Mouse (Mus musculus): ENCODE measurements around the gene Gm11559. TPM values are rescaled to one million over a fixed set of nuclear protein-coding genes. Genes with fewer than 3 reads are reported as not detected.
"Not testable (repeated sequence)": the region's sequence is repeated elsewhere in the genome, so short reads cannot be mapped to it uniquely, and the experiment has no call there.

The Gm11559 gene
- not detected in 2 replicates for polyA plus RNA-seq (2015; fragmentation: Nextera tagmentation; extraction: Ambion mirVana)

GRCm38 (mm10) chr11:99864176-99864575 lies at the start of gene Gm11559:
Gm11559 (plus strand) TSS chr11:99864476.
- not testable (repeated sequence) for ATAC-seq (replicated peaks); H3K9me3 ChIP-seq
- 76% methylated on average over 1 of the region's 1 CpGs for WGBS

GRCm38 (mm10) chr11:99815566-99815965 lies 48.7 kb upstream of the Gm11559 start, which contains the start of gene Gm11564:
Gm11564 (minus strand) TSS chr11:99815666.
- not testable (repeated sequence) for H3K36me3 ChIP-seq; ATAC-seq (replicated peaks); H3K27me3 ChIP-seq; H3K4me3 ChIP-seq; H3K4me1 ChIP-seq; H3K4me2 ChIP-seq (replicated peaks); H3K9ac ChIP-seq (replicated peaks); H3K9me3 ChIP-seq; H3K27ac ChIP-seq (replicated peaks)
- 86% methylated on average over 2 of the region's 2 CpGs for WGBS

More at GRCm38 (mm10) chr11:99864176-99864575, at the start of gene Gm11559:
- not testable (repeated sequence) for H3K4me3 ChIP-seq; H3K27me3 ChIP-seq; H3K4me2 ChIP-seq (replicated peaks); H3K36me3 ChIP-seq; H3K4me1 ChIP-seq; H3K27ac ChIP-seq (replicated peaks); H3K9ac ChIP-seq (replicated peaks)

DNA sequence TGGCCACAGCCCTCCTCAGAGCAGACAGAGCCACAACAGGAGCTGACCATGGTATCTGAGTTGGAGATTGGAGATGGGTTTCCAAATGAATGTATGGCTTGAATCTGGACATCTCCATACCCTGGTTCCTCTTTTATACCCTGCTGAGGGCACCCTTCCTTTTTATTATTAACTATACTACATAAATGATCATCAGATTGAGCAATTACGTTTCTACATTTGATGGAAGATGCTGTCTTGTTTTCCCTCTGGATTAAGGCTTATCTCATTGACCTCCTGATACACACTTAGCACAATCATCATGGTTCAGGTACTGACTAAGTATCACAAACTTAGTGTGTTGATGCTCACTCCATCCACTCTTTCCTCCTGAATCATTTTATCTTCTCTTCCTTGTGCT lies 26.3 kb upstream of the Gm11559 start, which contains the start of gene 2300003K06Rik:
2300003K06Rik (minus strand) TSS at position 101 of the 400 bp plus-strand sequence.
- Histone ChIP-seq H3K27me3 (no peaks in the 10 kb centered on the region), H3K4me2 (replicated peaks) (no peak within 1 kb of the TSS), H3K36me3 (no peaks in the 10 kb centered on the region), H3K4me1 (0 out of 2 replicates have a peak, but pooled peaks cover 3% of the 10 kb centered on the region), H3K27ac (replicated peaks) (no peak within 1 kb of the TSS), H3K9ac (replicated peaks) (no peak within 1 kb of the TSS), H3K9me3 (no peaks in the 10 kb centered on the region), H3K4me3 (no peak within 1 kb of the TSS)
- WGBS = 74% methylated on average over 1 of the region's 1 CpGs
- no peak for ATAC-seq (replicated peaks)

DNA sequence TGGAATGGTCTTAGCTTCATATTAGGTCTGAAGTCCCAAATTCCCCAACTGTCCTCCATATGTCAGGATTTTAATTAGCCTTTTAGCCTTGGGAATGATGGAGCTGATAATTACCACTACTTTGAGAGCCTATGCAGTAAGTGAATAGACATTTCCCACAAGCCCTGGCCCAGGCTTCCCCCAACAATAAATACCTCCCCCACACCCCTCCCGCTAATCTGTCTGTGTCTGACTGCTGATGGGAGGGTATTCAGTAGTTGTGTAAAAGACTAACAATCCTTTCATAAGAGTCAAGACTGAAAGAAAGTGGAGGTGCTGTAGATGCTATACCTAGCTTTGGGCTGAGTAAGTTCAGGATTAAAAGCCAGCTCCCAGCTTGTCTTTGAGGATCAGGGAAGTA lies 22.1 kb upstream of the Gm11559 start:
- no peaks in the 10 kb centered on the region for H3K36me3 ChIP-seq
- 26% methylated on average over 1 of the region's 1 CpGs for WGBS
- no peak for ATAC-seq (replicated peaks)
- H3K4me3 ChIP-seq = no peak overlapping the region
- H3K27me3 ChIP-seq = no peaks in the 10 kb centered on the region
- 0 out of 2 replicates have a peak, but pooled peaks cover 3% of the 10 kb centered on the region for H3K4me1 ChIP-seq
- H3K27ac ChIP-seq (replicated peaks) = no peak overlapping the region
- no peak overlapping the region for H3K4me2 ChIP-seq (replicated peaks)
- H3K9ac ChIP-seq (replicated peaks) = no peak overlapping the region
- H3K9me3 ChIP-seq = no peaks in the 10 kb centered on the region

DNA sequence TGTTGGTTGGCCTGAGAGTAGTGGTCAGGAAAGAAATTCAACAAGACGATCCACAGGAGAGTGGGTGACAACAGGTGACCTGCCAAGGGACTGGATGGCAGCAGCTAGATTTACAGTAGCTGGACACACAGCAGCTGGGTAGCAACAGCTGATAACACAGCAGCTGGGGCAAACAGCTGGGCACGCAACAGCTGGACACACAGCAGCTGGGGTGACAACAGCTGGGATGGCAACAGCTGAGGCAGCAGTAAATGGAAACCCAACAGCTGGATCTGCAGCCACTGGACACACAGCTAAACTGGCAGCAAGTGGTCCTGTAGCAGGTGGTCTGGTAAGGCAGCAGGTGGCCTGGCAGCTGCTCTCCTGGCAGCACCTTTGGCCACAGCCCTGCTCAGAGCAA lies 17.5 kb upstream of the Gm11559 start:
- no peak for ATAC-seq (replicated peaks)

DNA sequence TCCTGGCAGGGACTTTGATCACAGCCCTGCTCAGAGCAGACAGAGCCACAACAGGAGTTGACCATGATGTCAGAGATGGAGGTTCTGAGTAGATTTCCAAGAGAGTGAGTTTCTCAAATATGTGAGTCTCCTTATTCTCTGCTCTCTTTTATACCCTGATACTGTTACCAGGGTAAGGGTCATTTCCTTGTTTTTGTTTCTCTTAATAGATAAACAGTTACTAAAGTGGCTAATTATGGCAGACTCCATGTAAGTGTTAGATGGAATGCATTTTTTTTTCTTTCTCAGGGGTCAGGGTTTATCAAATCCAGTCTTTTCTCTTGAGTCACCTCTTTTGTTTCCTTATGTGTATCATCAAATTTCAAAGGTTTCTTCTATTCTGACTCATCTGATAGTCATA lies 12.8 kb upstream of the Gm11559 start, which contains the start of gene Krtap4-16:
Krtap4-16 (minus strand) TSS at position 101 of the 400 bp plus-strand sequence.
- Histone ChIP-seq H3K4me2 (replicated peaks) (no peak within 1 kb of the TSS), H3K4me1 (no peaks in the 10 kb centered on the region), H3K27ac (replicated peaks) (no peak within 1 kb of the TSS), H3K9ac (replicated peaks) (no peak within 1 kb of the TSS), H3K36me3 (no peaks in the 10 kb centered on the region), H3K4me3 (no peak within 1 kb of the TSS), H3K9me3 (no peaks in the 10 kb centered on the region), H3K27me3 (no peaks in the 10 kb centered on the region)
- ATAC-seq (replicated peaks) = no peak

More for the DNA sequence above, 17.5 kb upstream of the Gm11559 start:
- Histone ChIP-seq H3K9me3 (no peaks in the 10 kb centered on the region), H3K36me3 (no peaks in the 10 kb centered on the region), H3K4me3 (no peak overlapping the region), H3K4me2 (replicated peaks) (no peak overlapping the region), H3K4me1 (0 out of 2 replicates have a peak, but pooled peaks cover 3% of the 10 kb centered on the region), H3K9ac (replicated peaks) (no peak overlapping the region), H3K27ac (replicated peaks) (no peak overlapping the region), H3K27me3 (no peaks in the 10 kb centered on the region)
- 84% methylated on average over 2 of the region's 2 CpGs for WGBS

DNA sequence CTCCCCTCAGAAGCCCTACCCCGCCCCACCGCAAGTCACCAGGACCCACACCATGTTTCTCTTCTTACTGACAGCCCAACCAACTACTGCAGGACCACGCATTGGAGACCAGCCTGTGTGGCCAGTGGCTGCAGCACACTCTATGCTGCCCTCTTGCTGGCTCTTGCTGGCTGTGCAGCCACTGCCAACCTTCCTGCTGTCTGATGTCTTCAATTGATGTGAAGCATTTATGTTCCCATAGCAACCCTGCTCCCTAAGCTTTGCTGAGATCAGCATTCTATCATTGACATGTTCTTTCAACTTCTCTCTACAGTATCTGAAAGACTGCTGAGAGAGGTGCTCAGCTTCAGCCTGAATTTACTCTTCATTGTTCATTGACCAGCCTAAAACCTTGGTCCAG lies 10.2 kb upstream of the Gm11559 start:
- Histone ChIP-seq H3K9ac (replicated peaks) (no peak overlapping the region), H3K4me2 (replicated peaks) (no peak overlapping the region), H3K27me3 (no peaks in the 10 kb centered on the region), H3K4me3 (no peak overlapping the region), H3K27ac (replicated peaks) (no peak overlapping the region), H3K36me3 (no peaks in the 10 kb centered on the region), H3K4me1 (no peaks in the 10 kb centered on the region), H3K9me3 (no peaks in the 10 kb centered on the region)
- ATAC-seq (replicated peaks) = 0 out of 2 replicates have a peak, but pooled peaks have one; percentile 32
- WGBS = 63% methylated on average over 3 of the region's 3 CpGs

GRCm38 (mm10) chr11:99857617-99858016 lies 6.7 kb upstream of the Gm11559 start, which contains the start of gene Gm11568:
Gm11568 (plus strand) TSS chr11:99857917.
- Histone ChIP-seq H3K4me1 (no peaks in the 10 kb centered on the region), H3K4me2 (replicated peaks) (no peak within 1 kb of the TSS), H3K27ac (replicated peaks) (no peak within 1 kb of the TSS), H3K27me3 (no peaks in the 10 kb centered on the region), H3K36me3 (no peaks in the 10 kb centered on the region), H3K9ac (replicated peaks) (no peak within 1 kb of the TSS), H3K9me3 (no peaks in the 10 kb centered on the region), H3K4me3 (no peak within 1 kb of the TSS)
- ATAC-seq (replicated peaks) = no peak
- WGBS = 83% methylated on average over 2 of the region's 2 CpGs

- Histone ChIP-seq H3K36me3 (no peaks in the 10 kb centered on the region), H3K4me3 (no peak overlapping the region), H3K27ac (replicated peaks) (no peak overlapping the region), H3K9me3 (no peaks in the 10 kb centered on the region), H3K27me3 (no peaks in the 10 kb centered on the region), H3K9ac (replicated peaks) (no peak overlapping the region), H3K4me2 (replicated peaks) (no peak overlapping the region), H3K4me1 (no peaks in the 10 kb centered on the region)
- 74% methylated on average over 2 of the region's 2 CpGs for WGBS
- no peak for ATAC-seq (replicated peaks)
Observed at GRCm38 (mm10) chr11:99858761-99859160, 5.5 kb upstream of the Gm11559 start.

DNA sequence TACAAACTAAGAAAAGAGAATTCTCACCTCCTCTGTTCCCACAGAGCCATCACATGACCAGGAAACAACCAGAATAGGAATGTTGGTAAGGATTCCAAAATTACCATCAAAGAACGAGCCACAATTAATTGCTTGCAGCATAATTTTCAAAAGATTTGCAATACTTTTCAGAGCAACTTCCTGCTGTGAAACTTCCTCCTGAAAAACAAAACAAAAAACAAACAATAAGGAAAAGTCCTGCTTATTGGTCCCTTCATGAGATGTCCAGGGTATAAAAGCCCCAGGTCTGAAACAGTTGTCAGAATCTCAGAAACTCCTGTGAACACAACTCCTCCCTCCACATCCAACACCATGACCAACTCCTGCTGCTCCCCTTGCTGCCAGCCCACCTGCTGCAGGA lies 8.8 kb downstream of the Gm11559 start, which contains the start of gene Krtap9-1:
Krtap9-1 (plus strand) TSS at position 301 of the 400 bp plus-strand sequence.
- ATAC-seq (replicated peaks); H3K4me2 ChIP-seq (replicated peaks); H3K4me1 ChIP-seq; H3K27me3 ChIP-seq; H3K36me3 ChIP-seq; H3K4me3 ChIP-seq; H3K9me3 ChIP-seq; H3K9ac ChIP-seq (replicated peaks); H3K27ac ChIP-seq (replicated peaks): not testable (repeated sequence)
- WGBS = 76% methylated on average over 1 of the region's 1 CpGs

GRCm38 (mm10) chr11:99878887-99879286 lies 14.6 kb downstream of the Gm11559 start, which contains the start of gene Gm11567:
Gm11567 (plus strand) TSS chr11:99879187.
- not testable (repeated sequence) for H3K27ac ChIP-seq (replicated peaks); H3K9ac ChIP-seq (replicated peaks); H3K4me2 ChIP-seq (replicated peaks); H3K4me3 ChIP-seq; ATAC-seq (replicated peaks); H3K4me1 ChIP-seq; H3K9me3 ChIP-seq; H3K36me3 ChIP-seq; H3K27me3 ChIP-seq
- WGBS = 57% methylated on average over 1 of the region's 1 CpGs

GRCm38 (mm10) chr11:99907620-99908019 lies 43.3 kb downstream of the Gm11559 start, which contains the start of gene Krtap31-1:
Krtap31-1 (plus strand) TSS chr11:99907920.
- no peak within 1 kb of the TSS for H3K27ac ChIP-seq (replicated peaks)
- no peak for ATAC-seq (replicated peaks)
- no peaks in the 10 kb centered on the region for H3K4me1 ChIP-seq
- H3K9me3 ChIP-seq = no peaks in the 10 kb centered on the region
- WGBS = 93% methylated on average over 2 of the region's 2 CpGs
- no peak within 1 kb of the TSS for H3K4me2 ChIP-seq (replicated peaks)
- no peaks in the 10 kb centered on the region for H3K36me3 ChIP-seq
- H3K4me3 ChIP-seq = no peak within 1 kb of the TSS
- H3K27me3 ChIP-seq = no peaks in the 10 kb centered on the region
- no peak within 1 kb of the TSS for H3K9ac ChIP-seq (replicated peaks)

- no peak for ATAC-seq (replicated peaks)
- Histone ChIP-seq H3K27me3 (no peaks in the 10 kb centered on the region), H3K4me3 (no peak within 1 kb of the TSS), H3K9ac (replicated peaks) (no peak within 1 kb of the TSS), H3K27ac (replicated peaks) (no peak within 1 kb of the TSS), H3K4me2 (replicated peaks) (no peak within 1 kb of the TSS), H3K4me1 (no peaks in the 10 kb centered on the region), H3K36me3 (no peaks in the 10 kb centered on the region), H3K9me3 (no peaks in the 10 kb centered on the region)
- WGBS = 90% methylated on average over 3 of the region's 3 CpGs
Observed at GRCm38 (mm10) chr11:99914451-99914850, 50.2 kb downstream of the Gm11559 start, which contains the start of gene Gm11565. Gm11565 (plus strand) TSS chr11:99914751.

Data from forebrain, embryonic 15.5 days (tissue).